Mouse (Mus musculus): ENCODE data around the gene Lingo1. TPM values are rescaled to one million over a fixed set of nuclear protein-coding genes. Genes with fewer than 3 reads are reported as not detected.

Lingo1 gene
- polyA plus RNA-seq, 1 experiment from 2014 or later: 1.8 TPM

- WGBS: 79% methylated on average over 5 of the region's 5 CpGs
- ATAC-seq (ENCODE audit: insufficient number of reproducible peaks, low FRiP score): no peak
- Histone ChIP-seq H3K36me3 (no peaks in the 10 kb centered on the region), H3K9ac (no peak overlapping the region), H3K4me1 (replicated peaks) (peaks cover 47% of the 10 kb centered on the region), H3K4me3 (no peak overlapping the region), H3K27me3 (replicated peaks) (peaks cover 13% of the 10 kb centered on the region), H3K4me2 (no peak overlapping the region), H3K27ac (ENCODE audit: poor library complexity, severe bottlenecking) (no peak overlapping the region), H3K9me3 (replicated peaks) (no peaks in the 10 kb centered on the region)
Measured at GRCm38 (mm10) chr9:56610466-56610865, 185.8 kb downstream of the Lingo1 start.

GRCm38 (mm10) chr9:56609486-56609885, 186.8 kb downstream of the Lingo1 start:
- H3K9ac ChIP-seq: no peak overlapping the region
- no peak overlapping the region for H3K4me2 ChIP-seq
- WGBS: 19% methylated on average over 5 of the region's 5 CpGs
- H3K27me3 ChIP-seq (replicated peaks): peaks cover 13% of the 10 kb centered on the region
- no peaks in the 10 kb centered on the region for H3K36me3 ChIP-seq
- no peak overlapping the region for H3K27ac ChIP-seq (ENCODE audit: poor library complexity, severe bottlenecking)
- H3K9me3 ChIP-seq (replicated peaks): no peaks in the 10 kb centered on the region
- peaks cover 55% of the 10 kb centered on the region for H3K4me1 ChIP-seq (replicated peaks)
- H3K4me3 ChIP-seq: no peak overlapping the region
- no peak for ATAC-seq (ENCODE audit: insufficient number of reproducible peaks, low FRiP score)

GRCm38 (mm10) chr9:56608691-56609351, 187.4 kb downstream of the Lingo1 start:
- no peak overlapping the region for H3K4me2 ChIP-seq
- peaks cover 13% of the 10 kb centered on the region for H3K27me3 ChIP-seq (replicated peaks)
- no peak overlapping the region for H3K4me3 ChIP-seq
- no peak overlapping the region for H3K9ac ChIP-seq
- no peaks in the 10 kb centered on the region for H3K9me3 ChIP-seq (replicated peaks)
- 27% methylated on average over 11 of the region's 11 CpGs for WGBS
- ATAC-seq (ENCODE audit: insufficient number of reproducible peaks, low FRiP score): no peak
- H3K36me3 ChIP-seq: no peaks in the 10 kb centered on the region
- peaks cover 54% of the 10 kb centered on the region for H3K4me1 ChIP-seq (replicated peaks)
- H3K27ac ChIP-seq (ENCODE audit: poor library complexity, severe bottlenecking): no peak overlapping the region

- H3K4me3 ChIP-seq: peak overlapping the region; percentile 24; the same call in 1 of the 2 replicates
- H3K4me1 ChIP-seq (replicated peaks): peaks cover 40% of the 10 kb centered on the region
- peak overlapping the region; percentile 49 for H3K4me2 ChIP-seq
- 41% methylated on average over 16 of the region's 16 CpGs for WGBS
- H3K27me3 ChIP-seq (replicated peaks): peaks cover 22% of the 10 kb centered on the region
- H3K9ac ChIP-seq: no peak overlapping the region
- H3K9me3 ChIP-seq (replicated peaks): no peaks in the 10 kb centered on the region
- no peaks in the 10 kb centered on the region for H3K36me3 ChIP-seq
- peak; percentile 53; the same call in 1 of the 2 replicates for ATAC-seq (ENCODE audit: insufficient number of reproducible peaks, low FRiP score)
- peak overlapping the region; percentile 20; the same call in 1 of the 2 replicates for H3K27ac ChIP-seq (ENCODE audit: poor library complexity, severe bottlenecking)
Measured at GRCm38 (mm10) chr9:56606082-56606740, 190.1 kb downstream of the Lingo1 start.

GRCm38 (mm10) chr9:56605443-56605806, 190.8 kb downstream of the Lingo1 start:
- peaks cover 40% of the 10 kb centered on the region for H3K4me1 ChIP-seq (replicated peaks)
- no peaks in the 10 kb centered on the region for H3K36me3 ChIP-seq
- no peaks in the 10 kb centered on the region for H3K9me3 ChIP-seq (replicated peaks)
- no peak overlapping the region for H3K9ac ChIP-seq
- H3K4me2 ChIP-seq: no peak overlapping the region
- H3K27me3 ChIP-seq (replicated peaks): peaks cover 21% of the 10 kb centered on the region
- no peak overlapping the region for H3K4me3 ChIP-seq
- H3K27ac ChIP-seq (ENCODE audit: poor library complexity, severe bottlenecking): no peak overlapping the region
- no peak for ATAC-seq (ENCODE audit: insufficient number of reproducible peaks, low FRiP score)

GRCm38 (mm10) chr9:56604797-56605442, 191.3 kb downstream of the Lingo1 start:
- Histone ChIP-seq H3K27ac (ENCODE audit: poor library complexity, severe bottlenecking) (no peak overlapping the region), H3K27me3 (replicated peaks) (peaks cover 18% of the 10 kb centered on the region), H3K36me3 (no peaks in the 10 kb centered on the region), H3K4me3 (no peak overlapping the region), H3K9me3 (replicated peaks) (no peaks in the 10 kb centered on the region), H3K4me1 (replicated peaks) (peaks cover 40% of the 10 kb centered on the region), H3K9ac (no peak overlapping the region), H3K4me2 (peak overlapping the region; percentile 25; the same call in 1 of the 2 replicates)
- 0 out of 2 replicates have a peak, but pooled peaks have one; percentile 33 for ATAC-seq (ENCODE audit: insufficient number of reproducible peaks, low FRiP score)
- WGBS: 23% methylated on average over 12 of the region's 12 CpGs

GRCm38 (mm10) chr9:56600655-56601054, 195.6 kb downstream of the Lingo1 start:
- Histone ChIP-seq H3K27me3 (replicated peaks) (peaks cover 8% of the 10 kb centered on the region; the same call in 1 of the 2 replicates), H3K9ac (no peak overlapping the region), H3K36me3 (no peaks in the 10 kb centered on the region), H3K4me3 (no peak overlapping the region), H3K27ac (ENCODE audit: poor library complexity, severe bottlenecking) (no peak overlapping the region), H3K4me2 (no peak overlapping the region), H3K4me1 (replicated peaks) (peaks cover 15% of the 10 kb centered on the region), H3K9me3 (replicated peaks) (no peaks in the 10 kb centered on the region)
- 68% methylated on average over 11 of the region's 11 CpGs for WGBS
- no peak for ATAC-seq (ENCODE audit: insufficient number of reproducible peaks, low FRiP score)

GRCm38 (mm10) chr9:56592639-56593038, 203.6 kb downstream of the Lingo1 start:
- Histone ChIP-seq H3K4me3 (no peak overlapping the region), H3K27ac (ENCODE audit: poor library complexity, severe bottlenecking) (no peak overlapping the region), H3K4me1 (replicated peaks) (no peaks in the 10 kb centered on the region), H3K27me3 (replicated peaks) (0 out of 2 replicates have a peak, but pooled peaks cover 3% of the 10 kb centered on the region), H3K9me3 (replicated peaks) (no peaks in the 10 kb centered on the region), H3K4me2 (no peak overlapping the region), H3K36me3 (no peaks in the 10 kb centered on the region), H3K9ac (no peak overlapping the region)
- ATAC-seq (ENCODE audit: insufficient number of reproducible peaks, low FRiP score): no peak
- WGBS: 85% methylated on average over 7 of the region's 7 CpGs

GRCm38 (mm10) chr9:56591248-56591888, 204.9 kb downstream of the Lingo1 start:
- H3K9ac ChIP-seq: no peak overlapping the region
- WGBS: 73% methylated on average over 8 of the region's 8 CpGs

GRCm38 (mm10) chr9:56589762-56590161, 206.5 kb downstream of the Lingo1 start:
- no peaks in the 10 kb centered on the region for H3K36me3 ChIP-seq
- ATAC-seq (ENCODE audit: insufficient number of reproducible peaks, low FRiP score): no peak
- no peak overlapping the region for H3K27ac ChIP-seq (ENCODE audit: poor library complexity, severe bottlenecking)
- no peak overlapping the region for H3K4me3 ChIP-seq
- no peak overlapping the region for H3K4me2 ChIP-seq
- H3K9ac ChIP-seq: no peak overlapping the region
- H3K9me3 ChIP-seq (replicated peaks): no peaks in the 10 kb centered on the region
- H3K4me1 ChIP-seq (replicated peaks): no peaks in the 10 kb centered on the region
- 47% methylated on average over 5 of the region's 5 CpGs for WGBS
- H3K27me3 ChIP-seq (replicated peaks): peaks cover 16% of the 10 kb centered on the region

More at GRCm38 (mm10) chr9:56591248-56591888, 204.9 kb downstream of the Lingo1 start:
- no peak overlapping the region for H3K4me2 ChIP-seq
- no peak overlapping the region for H3K27ac ChIP-seq (ENCODE audit: poor library complexity, severe bottlenecking)
- H3K27me3 ChIP-seq (replicated peaks): peaks cover 15% of the 10 kb centered on the region
- H3K9me3 ChIP-seq (replicated peaks): no peaks in the 10 kb centered on the region
- ATAC-seq (ENCODE audit: insufficient number of reproducible peaks, low FRiP score): no peak
- no peaks in the 10 kb centered on the region for H3K36me3 ChIP-seq
- no peak overlapping the region for H3K4me3 ChIP-seq
- H3K4me1 ChIP-seq (replicated peaks): no peaks in the 10 kb centered on the region

GRCm38 (mm10) chr9:56584043-56584424, 212.2 kb downstream of the Lingo1 start:
- H3K4me3 ChIP-seq: no peak overlapping the region
- H3K4me1 ChIP-seq (replicated peaks): peaks cover 6% of the 10 kb centered on the region
- WGBS: 72% methylated on average over 7 of the region's 7 CpGs
- no peak overlapping the region for H3K4me2 ChIP-seq
- no peak overlapping the region for H3K9ac ChIP-seq
- no peaks in the 10 kb centered on the region for H3K9me3 ChIP-seq (replicated peaks)
- H3K27me3 ChIP-seq (replicated peaks): peaks cover 13% of the 10 kb centered on the region
- H3K36me3 ChIP-seq: no peaks in the 10 kb centered on the region
- no peak for ATAC-seq (ENCODE audit: insufficient number of reproducible peaks, low FRiP score)
- H3K27ac ChIP-seq (ENCODE audit: poor library complexity, severe bottlenecking): no peak overlapping the region
